Comparison of ENCODE assay signal across 11 mouse cellular contexts in the genomic region with DNA sequence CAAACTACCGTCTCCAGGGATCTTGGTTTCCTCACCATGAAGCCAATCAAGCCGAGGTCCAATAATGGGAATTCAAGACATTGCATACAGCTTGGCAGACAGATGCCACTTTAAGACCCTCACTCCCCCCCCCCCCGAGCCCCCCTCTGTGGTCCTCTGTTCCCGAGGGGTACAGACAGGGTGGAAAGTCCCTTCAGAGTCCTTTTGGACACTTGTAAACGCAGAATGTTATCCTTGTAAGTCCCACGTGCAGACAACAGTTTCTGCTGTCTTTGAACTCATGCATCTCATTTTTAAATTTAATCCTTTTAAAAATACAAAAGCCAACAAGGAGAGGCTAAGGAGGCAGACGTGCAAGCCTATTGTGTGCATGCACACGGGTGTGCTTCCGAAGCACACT. TPM values are rescaled to one million over a fixed set of nuclear protein-coding genes. Genes with fewer than 3 reads are reported as not detected.
DNase-seq lines count a peak whose midpoint lies in the region; ATAC-seq and TF ChIP-seq lines count a peak whose summit lies in the region.
"Had no signal": no experiment of that assay in that cellular context is flagged by ENCODE, and none has a peak within 500 bp of the region (broad histone marks: within the 10 kb centered on the region; RNA-seq: fewer than 3 reads in every experiment).

No protein-coding gene starts in this region.

- H3K27ac ChIP-seq in lung, embryonic 15.5 days: no peak overlapping the region
- no peak overlapping the region for H3K27ac ChIP-seq in embryonic facial prominence, embryonic 15.5 days (replicated peaks)
- no peak overlapping the region for H3K27ac ChIP-seq in forebrain, postnatal 0 days (ENCODE audit: low read depth, low read length)
- no peak overlapping the region for H3K27ac ChIP-seq in midbrain, embryonic 15.5 days

- ATAC-seq in lung, embryonic 15.5 days (ENCODE audit: borderline replicate concordance, extremely low read depth, low FRiP score, low TSS enrichment): no peak
- ATAC-seq in embryonic facial prominence, embryonic 15.5 days (ENCODE audit: insufficient number of reproducible peaks, low FRiP score, low TSS enrichment, low read depth): no peak
- ATAC-seq in forebrain, postnatal 0 days: no peak
- no peak for ATAC-seq in midbrain, embryonic 15.5 days (replicated peaks)
- no peak for ATAC-seq in frontal cortex, adult (ENCODE audit: low TSS enrichment)

- no peak overlapping the region for H3K9ac ChIP-seq in lung, embryonic 15.5 days
- H3K9ac ChIP-seq in embryonic facial prominence, embryonic 15.5 days: no peak overlapping the region
- H3K9ac ChIP-seq in forebrain, postnatal 0 days: no peak overlapping the region
- no peak overlapping the region for H3K9ac ChIP-seq in midbrain, embryonic 15.5 days

- H3K36me3 ChIP-seq in lung, embryonic 15.5 days: no peaks in the 10 kb centered on the region
- no peaks in the 10 kb centered on the region for H3K36me3 ChIP-seq in embryonic facial prominence, embryonic 15.5 days
- H3K36me3 ChIP-seq in forebrain, postnatal 0 days (ENCODE audit: insufficient read depth): no peaks in the 10 kb centered on the region
- H3K36me3 ChIP-seq in midbrain, embryonic 15.5 days (replicated peaks): no peaks in the 10 kb centered on the region

- no peak for DNase-seq in lung, postnatal 25 days (ENCODE audit: low spot score)
- DNase-seq in forebrain, postnatal 0 days: no peak
- DNase-seq in layer of hippocampus, postnatal 25 days (ENCODE audit: extremely low spot score in 1 of 2, low spot score in 1 of 2): no peak
- DNase-seq: adrenal gland, adult 8-10 months; kidney, adult 9 months; lung, adult 18-20 months had no signal

- no peak for TF ChIP-seq CTCF in forebrain, postnatal 0 days (IDR thresholded peaks at IDR 0.05; ENCODE audit: low read depth)

- H3K9me3 ChIP-seq in lung, embryonic 15.5 days: no peaks in the 10 kb centered on the region
- H3K9me3 ChIP-seq in embryonic facial prominence, embryonic 15.5 days (replicated peaks): no peaks in the 10 kb centered on the region
- no peaks in the 10 kb centered on the region for H3K9me3 ChIP-seq in forebrain, postnatal 0 days (ENCODE audit: low read length)
- H3K9me3 ChIP-seq in midbrain, embryonic 15.5 days: no peaks in the 10 kb centered on the region

- peaks cover 15% of the 10 kb centered on the region; the same call in 1 of the 2 replicates for H3K4me1 ChIP-seq in lung, embryonic 15.5 days
- peaks cover 19% of the 10 kb centered on the region for H3K4me1 ChIP-seq in embryonic facial prominence, embryonic 15.5 days
- H3K4me1 ChIP-seq in forebrain, postnatal 0 days (ENCODE audit: insufficient read depth): peaks cover 12% of the 10 kb centered on the region; the same call in 1 of the 2 replicates
- peaks cover 19% of the 10 kb centered on the region for H3K4me1 ChIP-seq in midbrain, embryonic 15.5 days

- 45% methylated on average over 9 of the region's 9 CpGs for WGBS in lung, embryonic 15.5 days
- WGBS in embryonic facial prominence, embryonic 15.5 days: 32% methylated on average over 9 of the region's 9 CpGs
- 21% methylated on average over 9 of the region's 9 CpGs for WGBS in forebrain, postnatal 0 days
- 16% methylated on average over 9 of the region's 9 CpGs for WGBS in midbrain, embryonic 15.5 days

- H3K27me3 ChIP-seq in lung, embryonic 15.5 days: peaks cover 60% of the 10 kb centered on the region
- peaks cover 64% of the 10 kb centered on the region for H3K27me3 ChIP-seq in embryonic facial prominence, embryonic 15.5 days
- peaks cover 12% of the 10 kb centered on the region for H3K27me3 ChIP-seq in forebrain, postnatal 0 days (ENCODE audit: insufficient read depth, low read length)
- H3K27me3 ChIP-seq in midbrain, embryonic 15.5 days (replicated peaks): peaks cover 76% of the 10 kb centered on the region
- H3K27me3 ChIP-seq: CH12.LX had no signal

- peak overlapping the region; percentile 97; the same call in 1 of the 2 replicates for H3K4me2 ChIP-seq in lung, embryonic 15.5 days
- peak overlapping the region; percentile 88; the same call in 1 of the 2 replicates for H3K4me2 ChIP-seq in embryonic facial prominence, embryonic 15.5 days (replicated peaks)
- H3K4me2 ChIP-seq in forebrain, postnatal 0 days (ENCODE audit: low read depth): peak overlapping the region; percentile 95
- 0 out of 2 replicates have a peak overlapping the region, but pooled peaks have one; percentile 95 for H3K4me2 ChIP-seq in midbrain, embryonic 15.5 days

- H3K4me3 ChIP-seq in lung, embryonic 15.5 days: no peak overlapping the region
- no peak overlapping the region for H3K4me3 ChIP-seq in embryonic facial prominence, embryonic 15.5 days (replicated peaks)
- no peak overlapping the region for H3K4me3 ChIP-seq in forebrain, postnatal 0 days (ENCODE audit: low read depth, low read length)
- 0 out of 2 replicates have a peak overlapping the region, but pooled peaks have one; percentile 49 for H3K4me3 ChIP-seq in midbrain, embryonic 15.5 days

RNA-seq across cellular contexts. Expression of gene Sim2, which starts 41.5 kb away (rescaled TPM):
- polyA plus RNA-seq in lung, embryonic 15.5 days (2015; fragmentation: Nextera tagmentation; extraction: Ambion mirVana): 0.12 and 0.15 TPM in 2 replicates
- polyA plus RNA-seq in embryonic facial prominence, embryonic 15.5 days (2015; fragmentation: Nextera tagmentation; extraction: Ambion mirVana): 0.85 and 1.0 TPM in 2 replicates
- 0.08 and 0.29 TPM in 2 replicates for total RNA-seq in forebrain, postnatal 0 days (2014; rRNA removed)
- polyA plus RNA-seq in forebrain, postnatal 0 days (2015; fragmentation: Nextera tagmentation; extraction: Ambion mirVana): 0.04 and 0.27 TPM in 2 replicates
- 0.06 and 0.25 TPM in 2 replicates for polyA plus RNA-seq in midbrain, embryonic 15.5 days (2015; fragmentation: Nextera tagmentation; extraction: Ambion mirVana)
- total RNA-seq in layer of hippocampus, postnatal 25 days (2021): under 1 TPM; 0.20 to 0.23 TPM
- total RNA-seq: adrenal gland, adult 8-10 months; CH12.LX had no signal
